Mouse (Mus musculus) naive thymus-derived CD4-positive, alpha-beta T cell, adult 5 months (primary cell): ENCODE measurements around the gene Gabrp. TPM values are rescaled to one million over a fixed set of nuclear protein-coding genes. Genes with fewer than 3 reads are reported as not detected.

Experiments
- polyA plus RNA-seq: library from polyadenylated mRNA; unstranded; fragments of 100-300 nt; shearing (Covaris generic); gene quantifications from one replicate; pipeline ENCODE4 v1.2.1, GENCODE M21; 2017

The Gabrp gene
- polyA plus RNA-seq = not detected

GRCm38 (mm10) chr11:33578859-33579258 is at the start of gene Gabrp:
Gene Gabrp (minus strand): TSS chr11:33578959.

GRCm38 (mm10) chr11:33598986-33599385 is 20.2 kb upstream of the Gabrp start, which contains the start of gene D130052B06Rik:
Gene D130052B06Rik (plus strand): TSS chr11:33599302.

DNA sequence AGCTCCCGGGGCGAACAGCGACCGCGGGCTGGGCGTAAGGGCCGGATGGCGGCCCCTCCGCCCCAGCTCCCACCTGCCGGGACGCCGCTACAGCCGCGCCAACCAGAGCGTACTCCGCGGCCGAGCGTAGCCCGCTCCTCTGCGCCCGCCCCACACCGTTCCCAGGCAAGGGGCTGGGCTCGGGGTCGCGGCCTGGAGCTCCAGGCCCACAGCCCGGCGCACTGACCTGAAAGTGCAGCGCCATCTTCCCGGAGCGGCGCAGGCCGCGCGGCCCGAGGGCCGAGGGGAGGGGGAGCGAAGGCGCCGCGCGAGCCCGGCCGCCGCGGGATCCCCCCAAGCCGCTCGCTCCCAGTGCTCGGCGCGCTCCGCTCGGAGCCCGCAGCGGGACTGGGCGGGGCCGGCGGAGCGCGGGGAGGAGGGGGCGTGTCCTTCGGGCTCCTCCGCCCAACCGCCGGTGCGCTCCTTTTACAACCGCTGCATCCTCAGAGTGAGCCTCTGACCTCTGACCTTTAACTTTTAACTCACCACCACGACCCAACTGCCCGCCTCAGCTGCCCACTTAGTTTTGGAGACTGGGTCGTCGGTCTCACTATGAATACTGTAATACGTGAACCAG is 65.3 kb downstream of the Gabrp start, which contains the start of gene Ranbp17:
Gene Ranbp17, minus strand, starts transcription at position 371 of the 616 bp plus-strand sequence.

Other genes starting within 250 kb of the Gabrp start
- not detected for gene Ranbp17, start 65.2 kb downstream of the Gabrp start, polyA plus RNA-seq
- gene D130052B06Rik, start 20.3 kb upstream of the Gabrp start, polyA plus RNA-seq = not detected